Mouse (Mus musculus): Measurements from ENCODE around the gene Ippk.

DNA sequence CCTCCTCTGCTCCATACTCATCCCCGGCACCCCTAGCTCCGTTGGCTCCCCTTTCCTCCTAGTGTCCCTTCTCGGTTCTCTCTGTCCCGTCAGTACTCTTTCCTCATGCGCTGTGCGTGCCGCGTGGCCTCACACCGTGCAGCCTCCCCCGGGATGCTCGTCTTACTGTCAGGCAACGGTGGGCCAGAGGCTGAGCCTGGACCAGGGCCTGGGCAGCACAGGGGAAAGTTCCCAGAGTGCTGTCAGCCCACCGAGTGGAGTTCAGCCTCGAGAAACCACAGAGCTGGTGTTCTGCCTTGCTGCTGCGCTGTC is 513 bp downstream of the Ippk start:
- TF ChIP-seq POLR2A (IDR thresholded peaks at IDR 0.05; ENCODE audit: borderline replicate concordance, insufficient read depth, low read length): no peak
- TF ChIP-seq CTCF (IDR thresholded peaks at IDR 0.05; ENCODE audit: borderline replicate concordance, insufficient read depth, low read depth, low read length): no peak
